Mouse (Mus musculus) midbrain, embryonic 11.5 days (tissue): ENCODE data around the gene Trim2. TPM values are rescaled to one million over a fixed set of nuclear protein-coding genes. Genes with fewer than 3 reads are reported as not detected.

ENCODE experiments used
- ATAC-seq: fragments of 200-750 bp; cut with Nextera tagmentation; 2 replicates; pipeline ENCODE4 v1.8.0; 2017; ENCODE audit warnings: moderate TSS enrichment, moderate library complexity; ENCODE audit not compliant: low FRiP score
- DNase-seq: peaks from one replicate; pipeline ENCODE4 v3.0.0; 2015; ENCODE audit warnings: low spot score; ENCODE audit errors: missing footprints
- H3K27ac ChIP-seq: fragments of 300-500 bp; sonication (generic); 2 replicates; pipeline ENCODE4 v1.5.1; 2014; ENCODE audit warnings: low read depth, low read length
- H3K27me3 ChIP-seq: fragments of 300-500 bp; sonication (generic); 2 replicates; pipeline ENCODE4 v1.6.1; 2014; ENCODE audit warnings: mild to moderate bottlenecking, low read length, moderate library complexity, mixed read lengths; ENCODE audit not compliant: control insufficient read depth, insufficient read depth
- H3K36me3 ChIP-seq: fragments of 300-500 bp; sonication (generic); 2 replicates; pipeline ENCODE4 v1.6.1; 2014; ENCODE audit warnings: mild to moderate bottlenecking, low read length, moderate library complexity, mixed read lengths; ENCODE audit not compliant: control insufficient read depth, insufficient read depth
- H3K4me1 ChIP-seq: fragments of 300-500 bp; sonication (generic); 2 replicates; pipeline ENCODE4 v1.6.1; 2014; ENCODE audit warnings: low read length; ENCODE audit not compliant: control insufficient read depth, insufficient read depth
- H3K4me2 ChIP-seq: fragments of 300-500 bp; sonication (generic); 2 replicates; pipeline ENCODE4 v1.6.1; 2014; ENCODE audit warnings: mild to moderate bottlenecking, moderate library complexity
- H3K4me3 ChIP-seq: fragments of 300-500 bp; sonication (generic); 2 replicates; pipeline ENCODE4 v1.5.1; 2014; ENCODE audit warnings: low read depth, low read length
- H3K9ac ChIP-seq: fragments of 300-500 bp; sonication (generic); 2 replicates; pipeline ENCODE4 v1.6.1; 2014; ENCODE audit warnings: low read length
- H3K9me3 ChIP-seq: fragments of 300-500 bp; sonication (generic); 2 replicates; pipeline ENCODE4 v1.6.1; 2016; ENCODE audit warnings: low read length; ENCODE audit not compliant: control insufficient read depth
- WGBS: fragments of 180-500 bp; shearing (Covaris S2); extraction: QIAGEN DNeasy Blood & Tissue Kit; methylation state at CpG from one replicate; pipeline ENCODE4 v1.1.7; 2014; 5-methylcytosine and 5-hydroxymethylcytosine counted together
- polyA plus RNA-seq: library from polyadenylated mRNA; unstranded; fragments of >200 nt; fragmentation: Nextera tagmentation; extraction: Ambion mirVana; gene quantifications from 2 replicates; pipeline ENCODE4 v1.2.1, GENCODE M21; 2014

Gene Trim2
- polyA plus RNA-seq, 1 experiment from 2014 or later = 128 TPM

- Histone ChIP-seq H3K4me3 (peak overlapping the region; percentile 3; the same call in 1 of the 2 replicates), H3K27ac (no peak overlapping the region), H3K9ac (peak overlapping the region; percentile 25; the same call in 1 of the 2 replicates), H3K36me3 (no peaks in the 10 kb centered on the region), H3K4me2 (peak overlapping the region; percentile 35), H3K4me1 (peaks cover 40% of the 10 kb centered on the region), H3K9me3 (no peaks in the 10 kb centered on the region), H3K27me3 (no peaks in the 10 kb centered on the region)
- peak; percentile 91 for DNase-seq
- ATAC-seq = peak; percentile 43
- WGBS = 15% methylated on average over 13 of the region's 13 CpGs
These were observed 36.6 kb downstream of the Trim2 start for GRCm38 (mm10) chr3:84269987-84270623.

- H3K9me3 ChIP-seq = no peaks in the 10 kb centered on the region
- H3K4me2 ChIP-seq = no peak overlapping the region
- 74% methylated on average over 3 of the region's 3 CpGs for WGBS
- no peak overlapping the region for H3K27ac ChIP-seq
- no peaks in the 10 kb centered on the region for H3K36me3 ChIP-seq
- ATAC-seq (no peak), DNase-seq (no peak)
- H3K4me1 ChIP-seq = peaks cover 56% of the 10 kb centered on the region
- no peak overlapping the region for H3K9ac ChIP-seq
- H3K27me3 ChIP-seq = no peaks in the 10 kb centered on the region
- no peak overlapping the region for H3K4me3 ChIP-seq
These were observed 38.2 kb downstream of the Trim2 start for GRCm38 (mm10) chr3:84268434-84268833.

- H3K9me3 ChIP-seq = no peaks in the 10 kb centered on the region
- no peak overlapping the region for H3K9ac ChIP-seq
- no peak overlapping the region for H3K4me3 ChIP-seq
- no peak overlapping the region for H3K4me2 ChIP-seq
- no peaks in the 10 kb centered on the region for H3K27me3 ChIP-seq
- no peak for ATAC-seq
- no peak for DNase-seq
- H3K4me1 ChIP-seq = peaks cover 61% of the 10 kb centered on the region
- H3K36me3 ChIP-seq = no peaks in the 10 kb centered on the region
- H3K27ac ChIP-seq = no peak overlapping the region
- 62% methylated on average over 3 of the region's 3 CpGs for WGBS
These were observed 40.2 kb downstream of the Trim2 start for GRCm38 (mm10) chr3:84266391-84266931.

- Histone ChIP-seq H3K4me2 (no peak overlapping the region), H3K36me3 (no peaks in the 10 kb centered on the region), H3K27ac (peak overlapping the region; percentile 49; the same call in 1 of the 2 replicates), H3K9ac (no peak overlapping the region), H3K4me1 (peaks cover 61% of the 10 kb centered on the region), H3K4me3 (no peak overlapping the region), H3K9me3 (no peaks in the 10 kb centered on the region), H3K27me3 (no peaks in the 10 kb centered on the region)
- DNase-seq = no peak
- no peak for ATAC-seq
- 61% methylated on average over 1 of the region's 1 CpGs for WGBS
These were observed 41.6 kb downstream of the Trim2 start for GRCm38 (mm10) chr3:84265084-84265483.

- Histone ChIP-seq H3K4me2 (no peak overlapping the region), H3K36me3 (no peaks in the 10 kb centered on the region), H3K4me3 (no peak overlapping the region), H3K27ac (peak overlapping the region; percentile 25), H3K27me3 (no peaks in the 10 kb centered on the region), H3K4me1 (peaks cover 57% of the 10 kb centered on the region), H3K9me3 (no peaks in the 10 kb centered on the region), H3K9ac (no peak overlapping the region)
- whole genome bisulfite sequencing = 32% methylated on average over 2 of the region's 2 CpGs
- ATAC-seq (peak; percentile 53), DNase-seq (no peak)
These were observed 42.3 kb downstream of the Trim2 start for GRCm38 (mm10) chr3:84264395-84264794.

GRCm38 (mm10) chr3:84262804-84263203, 43.9 kb downstream of the Trim2 start:
- DNase-seq (no peak), ATAC-seq (no peak)
- no peak overlapping the region for H3K9ac ChIP-seq
- H3K27me3 ChIP-seq = no peaks in the 10 kb centered on the region
- H3K4me3 ChIP-seq = no peak overlapping the region
- H3K4me2 ChIP-seq = no peak overlapping the region
- H3K4me1 ChIP-seq = peaks cover 63% of the 10 kb centered on the region
- H3K27ac ChIP-seq = no peak overlapping the region
- H3K9me3 ChIP-seq = no peaks in the 10 kb centered on the region
- WGBS = 82% methylated on average over 3 of the region's 3 CpGs
- H3K36me3 ChIP-seq = no peaks in the 10 kb centered on the region

GRCm38 (mm10) chr3:84261863-84262262, 44.8 kb downstream of the Trim2 start:
- Histone ChIP-seq H3K4me1 (peaks cover 66% of the 10 kb centered on the region), H3K4me3 (no peak overlapping the region)

GRCm38 (mm10) chr3:84260837-84261236, 45.8 kb downstream of the Trim2 start:
- DNase-seq (no peak), ATAC-seq (no peak)
- Histone ChIP-seq H3K4me1 (peaks cover 63% of the 10 kb centered on the region), H3K27me3 (no peaks in the 10 kb centered on the region), H3K4me3 (no peak overlapping the region), H3K27ac (no peak overlapping the region), H3K4me2 (no peak overlapping the region), H3K9ac (no peak overlapping the region), H3K36me3 (no peaks in the 10 kb centered on the region), H3K9me3 (no peaks in the 10 kb centered on the region)
- WGBS = 20% methylated on average over 7 of the region's 7 CpGs

More at GRCm38 (mm10) chr3:84261863-84262262, 44.8 kb downstream of the Trim2 start:
- no peaks in the 10 kb centered on the region for H3K36me3 ChIP-seq
- no peaks in the 10 kb centered on the region for H3K27me3 ChIP-seq
- no peaks in the 10 kb centered on the region for H3K9me3 ChIP-seq
- ATAC-seq (no peak), DNase-seq (no peak)
- no peak overlapping the region for H3K9ac ChIP-seq
- 89% methylated on average over 6 of the region's 6 CpGs for WGBS
- H3K4me2 ChIP-seq = no peak overlapping the region
- H3K27ac ChIP-seq = no peak overlapping the region

GRCm38 (mm10) chr3:84260024-84260535, 46.6 kb downstream of the Trim2 start:
- peak; percentile 34 for ATAC-seq

More at GRCm38 (mm10) chr3:84260024-84260535, 46.6 kb downstream of the Trim2 start:
- H3K4me2 ChIP-seq = peak overlapping the region; percentile 99
- peak overlapping the region; percentile 88 for H3K9ac ChIP-seq
- peak overlapping the region; percentile 67 for H3K4me3 ChIP-seq
- WGBS = 6% methylated on average over 7 of the region's 8 CpGs
- DNase-seq = peak; percentile 92
- H3K4me1 ChIP-seq = peaks cover 57% of the 10 kb centered on the region
- peak overlapping the region; percentile 60; the same call in 1 of the 2 replicates for H3K27ac ChIP-seq
- H3K9me3 ChIP-seq = no peaks in the 10 kb centered on the region
- no peaks in the 10 kb centered on the region for H3K36me3 ChIP-seq
- H3K27me3 ChIP-seq = no peaks in the 10 kb centered on the region
